Mouse (Mus musculus) thymus, adult 2 months (tissue): Measurements from ENCODE around the gene Ube2j1.

Experiments
- CTCF ChIP-seq: fragments of 200-500 bp; IDR thresholded peaks from 2 replicates; pipeline ENCODE4 v1.5.1; 2012; ENCODE audit warnings: mild to moderate bottlenecking, control low read depth, low read length, moderate library complexity, borderline replicate concordance; ENCODE audit not compliant: control insufficient read depth, poor library complexity, insufficient read depth; ENCODE audit errors: extremely low read depth
- POLR2A ChIP-seq: fragments of 200-500 bp; IDR thresholded peaks from 2 replicates; pipeline ENCODE4 v1.6.1; 2012; ENCODE audit warnings: mild to moderate bottlenecking, low read length, control low read depth, moderate library complexity; ENCODE audit not compliant: control insufficient read depth, poor library complexity, insufficient read depth; ENCODE audit errors: extremely low read depth

DNA sequence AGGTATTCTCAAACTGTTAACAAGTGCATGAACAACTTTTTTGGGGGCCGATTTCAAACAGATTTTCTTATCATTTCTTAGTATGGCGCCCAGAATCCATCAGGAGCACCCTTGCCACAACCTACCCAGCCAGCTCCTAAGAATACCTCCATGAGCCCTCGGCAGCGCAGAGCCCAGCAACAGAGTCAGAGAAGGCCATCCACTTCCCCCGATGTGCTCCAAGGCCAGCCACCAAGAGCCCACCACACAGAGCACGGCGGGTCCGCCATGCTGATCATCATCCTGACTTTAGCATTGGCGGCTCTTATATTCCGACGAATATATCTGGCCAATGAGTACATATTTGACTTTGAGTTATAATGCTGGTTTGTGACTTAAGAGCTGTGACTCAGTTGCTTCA, 18.4 kb downstream of the Ube2j1 start:
- no peak for TF ChIP-seq CTCF
- no peak for TF ChIP-seq POLR2A
